In genomic region chr3:60310402-60310801, GRCm38 (mm10) we compare ENCODE assay signal across 23 mouse cellular contexts.
DNase-seq lines count a peak whose midpoint lies in the region; ATAC-seq and TF ChIP-seq lines count a peak whose summit lies in the region.
"Had no signal": no experiment of that assay in that cellular context is flagged by ENCODE, and none has a peak within 500 bp of the region (broad histone marks: within the 10 kb centered on the region; RNA-seq: fewer than 3 reads in every experiment).

No protein-coding gene starts in this region.

- H3K27me3 ChIP-seq in heart, postnatal 0 days (ENCODE audit: control insufficient read depth, insufficient read depth, low read length) = no peaks in the 10 kb centered on the region
- H3K27me3 ChIP-seq in MEL (ENCODE audit: control insufficient read depth in 1 of 2, insufficient read depth in 2 of 2, low read length in 2 of 2) = no peaks in the 10 kb centered on the region
- H3K27me3 ChIP-seq: embryonic facial prominence, embryonic 12.5 days; hindbrain, embryonic 12.5 days; liver, embryonic 13.5 days; midbrain, embryonic 15.5 days; neural tube, embryonic 13.5 days had no signal

- ATAC-seq in heart, postnatal 0 days (ENCODE audit: insufficient read depth, low read depth) = no peak; the same call in 1 of the 2 replicates
- ATAC-seq: forebrain, embryonic 14.5 days; midbrain, embryonic 15.5 days had no signal

- peak; percentile 37 for DNase-seq in heart, postnatal 0 days (ENCODE audit: low spot score)
- DNase-seq in heart, postnatal 36 days = no peak
- DNase-seq in 3T3-L1 (ENCODE audit: low read depth, low spot score) (peak; percentile 27), MEL (ENCODE audit: low read depth, low spot score) (no peak)
- peak; percentile 29 for DNase-seq in lung, postnatal 25 days (ENCODE audit: low spot score)
- no peak for DNase-seq in adrenal gland, postnatal 25 days
- DNase-seq in left cerebral cortex, postnatal 36 days (ENCODE audit: low spot score in 2 of 2) = no peak
- DNase-seq: cerebellum, adult 11-12 months; cerebellum, postnatal 25 days; heart, postnatal 14 days; kidney, adult 2 months; layer of hippocampus, adult 9-11 months; liver, embryonic 13.5 days; right cerebral cortex, postnatal 4 days; thymus, adult 18-20 months had no signal

- H3K36me3 ChIP-seq in heart, postnatal 0 days (replicated peaks; ENCODE audit: control insufficient read depth, insufficient read depth, low read length) = no peaks in the 10 kb centered on the region
- no peaks in the 10 kb centered on the region for H3K36me3 ChIP-seq in MEL (ENCODE audit: control insufficient read depth in 1 of 2, insufficient read depth in 2 of 2, low read length in 2 of 2)
- H3K36me3 ChIP-seq: embryonic facial prominence, embryonic 12.5 days; hindbrain, embryonic 12.5 days; liver, embryonic 13.5 days; midbrain, embryonic 15.5 days; neural tube, embryonic 13.5 days had no signal

- H3K27ac ChIP-seq in heart, postnatal 0 days (ENCODE audit: low read depth) = peak overlapping the region; percentile 15; the same call in 1 of the 2 replicates
- H3K27ac ChIP-seq in MEL (ENCODE audit: control insufficient read depth, low read depth, low read length) = no peak overlapping the region
- H3K27ac ChIP-seq: embryonic facial prominence, embryonic 12.5 days; hindbrain, embryonic 12.5 days; kidney, postnatal 0 days; liver, embryonic 13.5 days; macrophage; midbrain, embryonic 15.5 days; neural tube, embryonic 13.5 days had no signal

- no peaks in the 10 kb centered on the region for H3K9me3 ChIP-seq in heart, postnatal 0 days (replicated peaks; ENCODE audit: control insufficient read depth, low read length)
- H3K9me3 ChIP-seq in MEL (replicated peaks; ENCODE audit: insufficient read depth, low read length) = no peaks in the 10 kb centered on the region
- H3K9me3 ChIP-seq: embryonic facial prominence, embryonic 12.5 days; hindbrain, embryonic 12.5 days; liver, embryonic 13.5 days; midbrain, embryonic 15.5 days; neural tube, embryonic 13.5 days had no signal

- intact Hi-C loops in heart, postnatal 36 days (cut with DNase I) = no loop called here
- intact Hi-C loops in left cerebral cortex, postnatal 36 days (cut with DNase I) = no loop called here

- H3K4me2 ChIP-seq in heart, postnatal 0 days (ENCODE audit: low read depth, low read length) = no peak overlapping the region
- H3K4me2 ChIP-seq: embryonic facial prominence, embryonic 12.5 days; hindbrain, embryonic 12.5 days; liver, embryonic 13.5 days; midbrain, embryonic 15.5 days; neural tube, embryonic 13.5 days had no signal

- 52% methylated on average over 3 of the region's 3 CpGs for WGBS in heart, postnatal 0 days

- TF ChIP-seq EP300 in heart, postnatal 0 days (IDR thresholded peaks at IDR 0.05; ENCODE audit: low read depth) = no peak
- TF ChIP-seq EP300 in MEL (IDR thresholded peaks at IDR 0.05; ENCODE audit: low read depth in 1 of 2, low read length in 2 of 2) = no peak

- H3K9ac ChIP-seq in heart, postnatal 0 days (replicated peaks; ENCODE audit: low read depth, low read length) = no peak overlapping the region
- no peak overlapping the region for H3K9ac ChIP-seq in MEL (ENCODE audit: control insufficient read depth, low read depth, low read length, poor library complexity, severe bottlenecking)
- H3K9ac ChIP-seq: embryonic facial prominence, embryonic 12.5 days; hindbrain, embryonic 12.5 days; liver, embryonic 13.5 days; midbrain, embryonic 15.5 days; neural tube, embryonic 13.5 days had no signal

- H3K79me2 ChIP-seq in MEL (ENCODE audit: control insufficient read depth, insufficient read depth, low read length, poor library complexity) = no peaks in the 10 kb centered on the region

- no peak for TF ChIP-seq CTCF in heart, postnatal 0 days (IDR thresholded peaks at IDR 0.05; ENCODE audit: low read depth)
- no peak for TF ChIP-seq CTCF in MEL (IDR thresholded peaks at IDR 0.05 in 2 of 3, conservative IDR thresholded peaks at IDR 0.05 in 1 of 3; ENCODE audit: control insufficient read depth in 1 of 3, insufficient read depth in 1 of 3, low read depth in 2 of 3, low read length in 3 of 3, poor library complexity in 1 of 3, severe bottlenecking in 1 of 3)

- H3K4me1 ChIP-seq in heart, postnatal 0 days (ENCODE audit: control insufficient read depth, insufficient read depth) = peaks cover 13% of the 10 kb centered on the region; the same call in 1 of the 2 replicates
- 0 out of 4 replicates have a peak, but pooled peaks cover 0 to 2% of the 10 kb centered on the region in 2 experiments for H3K4me1 ChIP-seq in MEL (ENCODE audit: control insufficient read depth in 1 of 2, insufficient read depth in 2 of 2, low read length in 2 of 2)
- H3K4me1 ChIP-seq: embryonic facial prominence, embryonic 12.5 days; hindbrain, embryonic 12.5 days; liver, embryonic 13.5 days; midbrain, embryonic 15.5 days; neural tube, embryonic 13.5 days had no signal

- TF ChIP-seq POLR2A in MEL (IDR thresholded peaks at IDR 0.05; ENCODE audit: control insufficient read depth in 1 of 2, insufficient read depth in 1 of 2, low read depth in 1 of 2, low read length in 2 of 2, poor library complexity in 1 of 2) = no peak

- no peak overlapping the region for H3K4me3 ChIP-seq in heart, postnatal 0 days (ENCODE audit: low read depth, low read length)
- H3K4me3 ChIP-seq in MEL (ENCODE audit: control insufficient read depth in 1 of 2, insufficient read depth in 1 of 2, low read depth in 2 of 2, low read length in 2 of 2) = no peak overlapping the region
- H3K4me3 ChIP-seq: embryonic facial prominence, embryonic 12.5 days; erythroblast, embryonic 14.5 days; hindbrain, embryonic 12.5 days; liver, embryonic 13.5 days; midbrain, embryonic 15.5 days; neural tube, embryonic 13.5 days had no signal

- TF ChIP-seq RAD21 in MEL (IDR thresholded peaks at IDR 0.05; ENCODE audit: low read depth, low read length) = no peak

TF ChIP-seq in MEL, 35 proteins besides CTCF, POLR2A, EP300 and RAD21:
- TF ChIP-seq GATA1 (IDR thresholded peaks at IDR 0.05; ENCODE audit: low read depth, low read length) (no peak), BHLHE40 (IDR thresholded peaks at IDR 0.05; ENCODE audit: borderline replicate concordance, low read depth, low read length) (0 out of 2 replicates have a peak, but pooled peaks have one; percentile 11)

Comparison
In these comparisons a context has a peak if more than half of its experiments do, and no peak if none do; other contexts are left out.
1. DNase-seq: peak in heart, postnatal 0 days (single experiment), 3T3-L1 (single experiment) and lung, postnatal 25 days (single experiment); none in heart, postnatal 36 days (0 of 2), MEL (single experiment), adrenal gland, postnatal 25 days (single experiment) and left cerebral cortex, postnatal 36 days (0 of 2).